Mouse (Mus musculus) heart, embryonic 14.5 days (tissue): ENCODE measurements around the gene Olfr435. TPM values are rescaled to one million over a fixed set of nuclear protein-coding genes. Genes with fewer than 3 reads are reported as not detected.

Experiments used
- ATAC-seq: fragments of 200-750 bp; cut with Nextera tagmentation; 2 replicates; pipeline ENCODE4 v1.8.0; 2017; ENCODE audit warnings: low read depth, moderate TSS enrichment; ENCODE audit not compliant: insufficient number of reproducible peaks, insufficient read depth, low FRiP score
- H3K27ac ChIP-seq, 2 experiments: fragments of 200-500 bp in 1 of 2; fragments of 300-500 bp in 1 of 2; sonication (generic) in 1 of 2; replicated peaks in 1 of 2; 2 replicates each; pipeline ENCODE4 v1.5.1; 2012 to 2014; ENCODE audit warnings: low read depth in 2 of 2, low read length in 2 of 2, control low read depth in 1 of 2, mild to moderate bottlenecking in 1 of 2, mixed read lengths in 1 of 2; ENCODE audit not compliant: control insufficient read depth in 1 of 2, insufficient read depth in 1 of 2
- H3K27me3 ChIP-seq: fragments of 300-500 bp; sonication (generic); 2 replicates; pipeline ENCODE4 v1.6.1; 2014; ENCODE audit warnings: mild to moderate bottlenecking, low read length, control low read depth; ENCODE audit not compliant: control insufficient read depth, insufficient read depth
- H3K36me3 ChIP-seq: fragments of 300-500 bp; sonication (generic); 2 replicates; pipeline ENCODE4 v1.6.1; 2014; ENCODE audit warnings: mild to moderate bottlenecking, control low read depth, low read length, mixed read lengths; ENCODE audit not compliant: control insufficient read depth, insufficient read depth
- H3K4me1 ChIP-seq, 2 experiments: fragments of 200-500 bp in 1 of 2; fragments of 300-500 bp in 1 of 2; sonication (generic) in 1 of 2; 2 replicates each; pipeline ENCODE4 v1.6.1; 2012 to 2014; ENCODE audit warnings: low read length in 2 of 2, control low read depth in 1 of 2, mixed read lengths in 1 of 2; ENCODE audit not compliant: control insufficient read depth in 2 of 2, insufficient read depth in 2 of 2
- H3K4me2 ChIP-seq: fragments of 300-500 bp; sonication (generic); 2 replicates; pipeline ENCODE4 v1.6.1; 2014; ENCODE audit warnings: mild to moderate bottlenecking, low read length
- H3K4me3 ChIP-seq, 2 experiments: fragments of 200-500 bp in 1 of 2; fragments of 300-500 bp in 1 of 2; sonication (generic) in 1 of 2; 2 replicates each; pipeline ENCODE4 v1.5.1; 2012 to 2014; ENCODE audit warnings: low read length in 2 of 2, mild to moderate bottlenecking in 2 of 2, control low read depth in 1 of 2, low read depth in 1 of 2, moderate library complexity in 1 of 2; ENCODE audit not compliant: control insufficient read depth in 1 of 2, insufficient read depth in 1 of 2
- H3K9ac ChIP-seq: fragments of 300-500 bp; sonication (generic); 2 replicates; pipeline ENCODE4 v1.6.1; 2014; ENCODE audit warnings: mild to moderate bottlenecking, low read length
- H3K9me3 ChIP-seq: fragments of 300-500 bp; sonication (generic); 2 replicates; pipeline ENCODE4 v1.6.1; 2016; ENCODE audit warnings: low read length, control low read depth; ENCODE audit not compliant: control insufficient read depth
- WGBS: fragments of 180-500 bp; shearing (Covaris S2); extraction: QIAGEN DNeasy Blood & Tissue Kit; methylation state at CpG from one replicate; pipeline ENCODE4 v1.1.7; 2014; 5-methylcytosine and 5-hydroxymethylcytosine counted together
- polyA plus RNA-seq: library from polyadenylated mRNA; unstranded; fragments of >200 nt; fragmentation: Nextera tagmentation; extraction: Ambion mirVana; gene quantifications from 2 replicates; pipeline ENCODE4 v1.2.1, GENCODE M21; 2014

Gene Olfr435
- not detected in 2 replicates for polyA plus RNA-seq

DNA sequence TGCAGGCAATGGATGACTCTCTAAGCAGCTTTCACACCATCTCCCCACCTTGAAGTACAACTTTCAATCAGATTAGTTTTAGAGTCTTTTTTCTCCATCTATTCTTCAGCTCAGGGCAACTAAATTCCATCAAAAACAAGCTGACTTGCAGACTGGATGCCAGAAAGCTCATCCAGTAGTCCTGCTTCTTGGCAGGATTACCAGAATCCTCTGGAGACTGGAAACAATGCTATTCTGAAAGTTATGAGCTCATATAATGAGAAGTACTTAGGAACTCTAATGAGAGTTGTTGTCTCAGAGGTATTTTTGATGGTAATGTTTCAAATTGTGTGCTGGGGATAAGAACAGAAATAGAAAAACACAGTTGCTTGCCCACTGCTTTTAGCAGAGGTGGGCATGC is at the start of gene Olfr435:
Gene Olfr435 (plus strand): TSS at position 366 of the 400 bp plus-strand sequence.
- ATAC-seq, result no peak

DNA sequence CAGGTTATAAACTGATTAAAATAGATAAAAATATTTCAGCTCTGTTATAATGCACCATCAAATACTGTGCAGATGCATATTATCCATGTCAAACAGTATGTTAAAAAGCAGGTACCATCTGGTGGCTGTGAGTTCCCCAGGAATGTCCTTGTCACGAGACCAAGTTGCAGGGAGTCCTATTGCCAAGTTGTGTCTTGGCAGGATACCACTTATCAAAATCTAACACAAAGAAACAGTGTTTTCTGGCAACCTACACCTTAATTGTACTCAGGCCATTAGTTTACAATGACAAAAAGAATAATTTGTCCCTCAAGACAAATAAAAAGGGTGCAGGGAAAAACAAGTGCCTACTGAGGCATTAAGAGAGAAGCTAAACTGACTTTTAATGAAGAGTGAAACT is 37.4 kb upstream of the Olfr435 start:
- Histone ChIP-seq H3K27ac (no peak overlapping the region), H3K4me3 (no peak overlapping the region), H3K36me3 (no peaks in the 10 kb centered on the region), H3K9me3 (no peaks in the 10 kb centered on the region), H3K9ac (no peak overlapping the region), H3K27me3 (no peaks in the 10 kb centered on the region), H3K4me2 (no peak overlapping the region), H3K4me1 (no peaks in the 10 kb centered on the region)
- WGBS, result 51% methylated on average over 1 of the region's 1 CpGs
- no peak for ATAC-seq

More for the DNA sequence above, at the start of gene Olfr435:
- no peak within 1 kb of the TSS for H3K4me3 ChIP-seq
- H3K36me3 ChIP-seq, result no peaks in the 10 kb centered on the region
- no peak within 1 kb of the TSS for H3K27ac ChIP-seq
- no peaks in the 10 kb centered on the region for H3K4me1 ChIP-seq
- H3K9ac ChIP-seq, result no peak within 1 kb of the TSS
- no peaks in the 10 kb centered on the region for H3K9me3 ChIP-seq
- H3K27me3 ChIP-seq, result no peaks in the 10 kb centered on the region
- no peak within 1 kb of the TSS for H3K4me2 ChIP-seq

- Histone ChIP-seq H3K4me1 (no peaks in the 10 kb centered on the region), H3K4me3 (no peak within 1 kb of the TSS), H3K9me3 (no peaks in the 10 kb centered on the region), H3K4me2 (no peak within 1 kb of the TSS), H3K36me3 (no peaks in the 10 kb centered on the region), H3K9ac (no peak within 1 kb of the TSS), H3K27ac (no peak within 1 kb of the TSS), H3K27me3 (no peaks in the 10 kb centered on the region)
- WGBS, result 54% methylated on average over 3 of the region's 3 CpGs
- no peak for ATAC-seq
Measured at GRCm38 (mm10) chr6:43162982-43163381, 34.0 kb upstream of the Olfr435 start, which contains the start of gene Olfr437. Olfr437 (plus strand) TSS chr6:43163282.

GRCm38 (mm10) chr6:43167246-43167645 is 29.7 kb upstream of the Olfr435 start:
- no peaks in the 10 kb centered on the region for H3K9me3 ChIP-seq
- no peak overlapping the region for H3K9ac ChIP-seq
- no peaks in the 10 kb centered on the region for H3K36me3 ChIP-seq
- H3K4me3 ChIP-seq, result no peak overlapping the region
- WGBS, result 92% methylated on average over 4 of the region's 4 CpGs
- H3K4me1 ChIP-seq, result no peaks in the 10 kb centered on the region
- H3K27me3 ChIP-seq, result no peaks in the 10 kb centered on the region
- no peak for ATAC-seq
- H3K27ac ChIP-seq, result no peak overlapping the region
- no peak overlapping the region for H3K4me2 ChIP-seq

DNA sequence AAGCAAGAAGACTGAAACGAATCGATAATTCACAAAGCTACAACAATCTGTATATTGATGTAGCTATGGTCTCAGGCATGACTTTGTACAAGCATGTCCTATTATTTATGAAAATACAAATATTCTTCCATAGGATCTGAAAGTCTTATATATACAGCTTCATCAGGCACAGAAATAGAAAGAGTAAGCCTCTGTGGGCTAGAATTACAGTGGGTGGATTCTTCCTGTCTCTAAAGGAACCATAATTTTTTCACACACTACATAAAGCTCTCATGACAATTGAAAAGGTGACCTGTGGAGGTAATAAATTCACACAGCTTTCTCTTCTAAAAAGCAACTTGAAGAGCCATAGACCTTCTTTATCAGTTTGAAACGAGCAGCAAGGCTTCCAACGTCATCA is 25.1 kb upstream of the Olfr435 start, which contains the start of gene Olfr13:
Gene Olfr13 (plus strand): TSS at position 301 of the 400 bp plus-strand sequence.
- ATAC-seq, result no peak
- no peak within 1 kb of the TSS for H3K9ac ChIP-seq
- H3K4me1 ChIP-seq, result no peaks in the 10 kb centered on the region
- H3K36me3 ChIP-seq, result no peaks in the 10 kb centered on the region
- H3K27ac ChIP-seq, result no peak within 1 kb of the TSS
- no peak within 1 kb of the TSS for H3K4me2 ChIP-seq
- H3K27me3 ChIP-seq, result no peaks in the 10 kb centered on the region
- no peak within 1 kb of the TSS for H3K4me3 ChIP-seq
- H3K9me3 ChIP-seq, result no peaks in the 10 kb centered on the region
- 62% methylated on average over 4 of the region's 4 CpGs for WGBS

DNA sequence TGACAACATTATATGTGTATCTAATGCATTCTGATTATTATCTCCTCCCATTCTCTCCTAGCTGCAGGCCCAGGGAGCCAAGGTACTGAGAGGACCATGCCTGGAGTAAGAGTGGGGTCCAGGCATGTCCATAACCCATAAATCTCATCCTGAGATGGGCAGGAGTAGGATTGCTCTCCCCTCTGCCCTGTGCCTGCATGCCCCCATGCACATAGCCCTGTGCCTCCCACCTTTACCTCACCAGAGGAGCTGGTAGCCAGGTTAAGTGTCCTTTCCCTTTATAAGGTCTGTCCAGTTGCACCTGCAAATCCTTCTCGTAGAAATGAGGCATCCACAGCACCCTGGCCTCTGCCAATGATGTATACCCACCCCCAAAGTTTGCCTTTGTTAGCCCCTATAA is 18.8 kb upstream of the Olfr435 start:
- Histone ChIP-seq H3K4me3 (no peak overlapping the region), H3K9ac (no peak overlapping the region), H3K27me3 (no peaks in the 10 kb centered on the region), H3K4me1 (no peaks in the 10 kb centered on the region), H3K9me3 (no peaks in the 10 kb centered on the region), H3K27ac (no peak overlapping the region), H3K36me3 (no peaks in the 10 kb centered on the region), H3K4me2 (no peak overlapping the region)
- 54% methylated on average over 1 of the region's 1 CpGs for WGBS
- ATAC-seq, result no peak

- no peak for ATAC-seq
- Histone ChIP-seq H3K27me3 (no peaks in the 10 kb centered on the region), H3K9me3 (no peaks in the 10 kb centered on the region), H3K4me2 (no peak overlapping the region), H3K27ac (no peak overlapping the region), H3K36me3 (no peaks in the 10 kb centered on the region), H3K9ac (no peak overlapping the region), H3K4me3 (no peak overlapping the region), H3K4me1 (no peaks in the 10 kb centered on the region)
- 55% methylated on average over 6 of the region's 6 CpGs for WGBS
Measured at GRCm38 (mm10) chr6:43178584-43179501, 18.1 kb upstream of the Olfr435 start.
